Mouse (Mus musculus): Measurements from ENCODE around the gene Msi2.

DNA sequence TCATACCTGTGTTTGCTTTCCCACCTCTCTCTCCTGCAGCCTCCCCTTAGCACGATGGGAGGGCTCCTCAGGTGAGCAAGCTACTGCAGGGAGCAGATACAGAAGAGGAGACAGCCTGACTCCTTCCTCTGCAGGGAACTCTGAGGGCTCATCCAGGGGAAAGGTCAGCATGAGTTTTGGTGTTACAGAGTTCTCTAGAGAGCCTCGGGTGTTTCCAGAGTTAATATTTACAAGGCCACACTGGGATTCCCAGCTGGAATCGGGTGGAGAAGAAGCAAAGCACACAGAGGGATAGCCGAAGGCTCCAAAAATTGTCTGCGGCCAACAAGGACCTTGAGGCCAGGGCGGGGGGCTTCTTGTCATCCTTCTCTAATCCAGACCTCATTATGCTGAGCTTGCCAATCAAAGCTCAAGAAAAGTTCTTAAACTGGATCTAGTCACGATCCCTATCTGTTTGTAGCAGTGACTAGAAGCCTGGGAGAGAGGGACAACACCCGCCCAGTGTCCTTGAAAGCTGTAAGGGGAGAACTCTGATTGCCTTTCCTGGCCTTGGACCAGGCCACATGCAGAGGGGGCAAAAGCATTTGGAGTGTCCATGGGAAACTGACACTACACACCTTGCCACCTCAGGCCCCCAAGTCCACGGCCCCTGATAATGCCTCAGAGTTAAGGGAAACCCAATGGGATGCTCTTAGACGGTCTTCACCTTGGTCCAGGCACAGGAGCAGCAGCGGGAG lies 56.7 kb downstream of the Msi2 start:
- TF ChIP-seq CTCF (IDR thresholded peaks at IDR 0.05; ENCODE audit: control insufficient read depth, insufficient read depth, insufficient replicate concordance, low read depth, low read length) = no peak
- TF ChIP-seq POLR2A (IDR thresholded peaks at IDR 0.05; ENCODE audit: control insufficient read depth, low read depth, low read length) = no peak
